Mouse (Mus musculus): Measurements from ENCODE around the gene Dand5.

The Dand5 gene

GRCm38 (mm10) chr8:84822723-84823122, at the start of gene Dand5:
Dand5 (minus strand) TSS chr8:84822823.
- no peak for DNase-seq (ENCODE audit: low read depth, low spot score)

GRCm38 (mm10) chr8:84871376-84872308, 49.0 kb upstream of the Dand5 start, which contains the start of gene Syce2:
Syce2 (plus strand) TSS chr8:84872111.
- peak; percentile 64 for DNase-seq (ENCODE audit: low read depth, low spot score)

GRCm38 (mm10) chr8:84856864-84857441, 34.3 kb upstream of the Dand5 start, which contains the start of gene Farsa:
Farsa (plus strand) TSS chr8:84856989.
- DNase-seq (ENCODE audit: low read depth, low spot score), result peak; percentile 98

GRCm38 (mm10) chr8:84856434-84856833, 33.8 kb upstream of the Dand5 start:
- no peak for DNase-seq (ENCODE audit: low read depth, low spot score)

GRCm38 (mm10) chr8:84847684-84848435, 25.2 kb upstream of the Dand5 start:
- DNase-seq (ENCODE audit: low read depth, low spot score), result peak; percentile 42

GRCm38 (mm10) chr8:84846722-84847572, 24.3 kb upstream of the Dand5 start, which contains the start of gene Calr:
Calr (minus strand) TSS chr8:84846934.
- peak; percentile 100 for DNase-seq (ENCODE audit: low read depth, low spot score)

- DNase-seq (ENCODE audit: low read depth, low spot score), result peak; percentile 51
These were observed 23.6 kb upstream of the Dand5 start for GRCm38 (mm10) chr8:84846094-84846721.

GRCm38 (mm10) chr8:84845355-84846093, 22.9 kb upstream of the Dand5 start:
- peak; percentile 73 for DNase-seq (ENCODE audit: low read depth, low spot score)

GRCm38 (mm10) chr8:84844397-84845070, 21.9 kb upstream of the Dand5 start:
- no peak for DNase-seq (ENCODE audit: low read depth, low spot score)

GRCm38 (mm10) chr8:84841514-84841913, 18.9 kb upstream of the Dand5 start:
- no peak for DNase-seq (ENCODE audit: low read depth, low spot score)

GRCm38 (mm10) chr8:84840248-84840999, 17.8 kb upstream of the Dand5 start, which contains the start of gene Rad23a:
Rad23a (minus strand) TSS chr8:84840665.
- peak; percentile 99 for DNase-seq (ENCODE audit: low read depth, low spot score)

GRCm38 (mm10) chr8:84839875-84840247, 17.2 kb upstream of the Dand5 start:
- DNase-seq (ENCODE audit: low read depth, low spot score), result no peak

- no peak for DNase-seq (ENCODE audit: low read depth, low spot score)
These were observed 16.8 kb upstream of the Dand5 start for GRCm38 (mm10) chr8:84839411-84839810.

GRCm38 (mm10) chr8:84838513-84838912, 15.9 kb upstream of the Dand5 start:
- DNase-seq (ENCODE audit: low read depth, low spot score), result no peak

- no peak for DNase-seq (ENCODE audit: low read depth, low spot score)
These were observed 15.4 kb upstream of the Dand5 start for GRCm38 (mm10) chr8:84837912-84838470.

GRCm38 (mm10) chr8:84837149-84837911, 14.7 kb upstream of the Dand5 start:
- peak; percentile 79 for DNase-seq (ENCODE audit: low read depth, low spot score)
